Mouse (Mus musculus) kidney, embryonic 15.5 days (tissue): ENCODE measurements around the gene Gm10153. TPM values are rescaled to one million over a fixed set of nuclear protein-coding genes. Genes with fewer than 3 reads are reported as not detected.
"Not testable (repeated sequence)": the region's sequence is repeated elsewhere in the genome, so short reads cannot be mapped to it uniquely, and the experiment has no call there.

ENCODE experiments used
- ATAC-seq: fragments of 200-750 bp; cut with Nextera tagmentation; replicated peaks from 2 replicates; pipeline ENCODE4 v1.8.0; 2017; ENCODE audit warnings: moderate TSS enrichment; ENCODE audit not compliant: low FRiP score
- H3K27ac ChIP-seq: fragments of 300-500 bp; sonication (generic); 2 replicates; pipeline ENCODE4 v1.5.1; 2015; ENCODE audit warnings: mild to moderate bottlenecking, inconsistent platforms
- H3K27me3 ChIP-seq: fragments of 300-500 bp; sonication (generic); 2 replicates; pipeline ENCODE4 v1.6.1; 2015; ENCODE audit warnings: inconsistent platforms
- H3K36me3 ChIP-seq: fragments of 300-500 bp; sonication (generic); 2 replicates; pipeline ENCODE4 v1.6.1; 2015; ENCODE audit warnings: inconsistent platforms
- H3K4me1 ChIP-seq: fragments of 300-500 bp; sonication (generic); 2 replicates; pipeline ENCODE4 v1.6.1; 2015; ENCODE audit warnings: inconsistent platforms
- H3K4me2 ChIP-seq: fragments of 300-500 bp; sonication (generic); 2 replicates; pipeline ENCODE4 v1.6.1; 2015; ENCODE audit warnings: moderate library complexity, mild to moderate bottlenecking, inconsistent platforms
- H3K4me3 ChIP-seq: fragments of 300-500 bp; sonication (generic); replicated peaks from 2 replicates; pipeline ENCODE4 v1.5.1; 2015; ENCODE audit warnings: mild to moderate bottlenecking, inconsistent platforms
- H3K9ac ChIP-seq: fragments of 300-500 bp; sonication (generic); 2 replicates; pipeline ENCODE4 v1.6.1; 2015; ENCODE audit warnings: mild to moderate bottlenecking, inconsistent platforms
- H3K9me3 ChIP-seq: fragments of 300-500 bp; sonication (generic); replicated peaks from 2 replicates; pipeline ENCODE4 v1.6.1; 2016; ENCODE audit warnings: inconsistent platforms
- WGBS: fragments of 180-500 bp; shearing (Covaris S2); methylation state at CpG from one replicate; pipeline ENCODE4 v1.1.7; 2015; ENCODE audit warnings: mixed read lengths; 5-methylcytosine and 5-hydroxymethylcytosine counted together
- polyA plus RNA-seq: library from polyadenylated mRNA; unstranded; fragments of >200 nt; fragmentation: Nextera tagmentation; extraction: Ambion mirVana; gene quantifications from 2 replicates; pipeline ENCODE4 v1.2.1, GENCODE M21; 2015

Gm10153 gene
- polyA plus RNA-seq: not detected in 2 replicates

DNA sequence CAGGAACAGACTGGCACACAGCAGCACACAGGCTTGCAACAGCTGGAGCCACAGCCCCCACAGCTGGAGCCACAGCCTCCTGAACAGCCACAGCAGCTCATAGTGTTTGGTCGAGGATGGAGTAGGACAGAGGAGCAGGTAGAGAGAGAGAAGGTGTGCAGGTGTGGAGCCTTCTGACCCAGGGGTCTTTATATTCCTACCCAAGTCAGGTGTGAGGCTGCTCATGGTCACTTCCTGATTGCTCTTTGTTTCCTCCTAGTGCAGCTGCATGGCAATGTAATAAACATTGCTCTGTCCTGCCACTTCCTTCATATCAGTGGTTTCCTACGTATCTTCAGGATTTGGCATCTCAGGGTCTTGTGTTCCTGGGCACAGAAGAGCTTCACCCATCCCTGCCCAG is at the start of gene Gm10153:
TSS of gene Gm10153 (minus strand) at position 101 of the 400 bp plus-strand sequence.
- no peak within 1 kb of the TSS for H3K27ac ChIP-seq

DNA sequence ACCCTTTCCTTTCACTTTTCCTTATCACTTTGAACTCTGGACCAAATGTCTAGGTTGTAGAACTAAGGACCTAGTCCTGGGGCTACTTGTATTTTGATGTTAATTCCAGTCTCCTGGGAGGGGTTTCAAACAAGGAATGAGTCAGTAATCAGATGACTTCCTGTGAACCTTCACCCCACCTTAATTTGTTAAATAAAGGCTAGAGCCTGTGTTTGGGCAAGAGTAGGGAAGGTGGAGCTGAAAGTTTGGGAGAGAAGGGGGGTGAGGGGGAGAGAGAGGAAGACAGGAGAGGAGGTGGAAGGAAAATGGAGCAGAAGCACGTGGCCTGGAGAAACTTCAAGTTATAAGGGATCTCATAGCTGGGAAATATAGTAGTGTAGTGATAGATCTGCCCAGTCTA is 41.4 kb upstream of the Gm10153 start:
- Histone ChIP-seq H3K9me3 (peaks cover 6% of the 10 kb centered on the region; the same call in 1 of the 2 replicates), H3K36me3 (no peaks in the 10 kb centered on the region), H3K27ac (no peak overlapping the region), H3K9ac (no peak overlapping the region), H3K27me3 (no peaks in the 10 kb centered on the region), H3K4me3 (no peak overlapping the region), H3K4me1 (no peaks in the 10 kb centered on the region), H3K4me2 (no peak overlapping the region)
- no peak for ATAC-seq
- 19% methylated on average over 1 of the region's 1 CpGs for WGBS

More for the DNA sequence above, at the start of gene Gm10153:
- H3K9ac ChIP-seq: no peak within 1 kb of the TSS
- no peak for ATAC-seq
- H3K4me1 ChIP-seq: no peaks in the 10 kb centered on the region
- H3K9me3 ChIP-seq: no peaks in the 10 kb centered on the region
- WGBS: 44% methylated on average over 2 of the region's 2 CpGs
- H3K4me3 ChIP-seq: no peak within 1 kb of the TSS
- no peak within 1 kb of the TSS for H3K4me2 ChIP-seq
- H3K27me3 ChIP-seq: 0 out of 2 replicates have a peak, but pooled peaks cover 3% of the 10 kb centered on the region
- H3K36me3 ChIP-seq: no peaks in the 10 kb centered on the region

DNA sequence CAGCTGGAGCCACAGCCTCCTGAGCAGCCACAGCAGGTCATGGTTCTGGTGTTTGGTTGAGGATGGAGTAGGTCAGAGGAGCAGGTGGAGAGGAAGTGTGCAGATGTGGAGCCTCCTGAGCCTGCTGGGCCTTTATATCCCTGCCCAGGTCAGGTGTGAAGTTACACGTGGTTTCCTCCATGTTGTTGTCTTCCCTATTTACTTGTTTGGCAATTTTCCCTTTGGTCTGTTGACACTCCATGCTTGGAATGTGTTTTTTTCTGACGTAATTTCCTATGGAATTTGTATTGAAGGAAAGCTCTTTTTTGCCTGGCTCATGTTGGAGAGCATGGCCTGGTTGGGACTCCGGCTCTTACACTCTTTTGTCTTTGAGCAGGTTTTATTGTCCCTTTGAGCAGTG is 39.7 kb upstream of the Gm10153 start, which contains the start of gene Krtap5-5:
TSS of gene Krtap5-5 (minus strand) at position 101 of the 400 bp plus-strand sequence.
- 40% methylated on average over 3 of the region's 3 CpGs for WGBS

DNA sequence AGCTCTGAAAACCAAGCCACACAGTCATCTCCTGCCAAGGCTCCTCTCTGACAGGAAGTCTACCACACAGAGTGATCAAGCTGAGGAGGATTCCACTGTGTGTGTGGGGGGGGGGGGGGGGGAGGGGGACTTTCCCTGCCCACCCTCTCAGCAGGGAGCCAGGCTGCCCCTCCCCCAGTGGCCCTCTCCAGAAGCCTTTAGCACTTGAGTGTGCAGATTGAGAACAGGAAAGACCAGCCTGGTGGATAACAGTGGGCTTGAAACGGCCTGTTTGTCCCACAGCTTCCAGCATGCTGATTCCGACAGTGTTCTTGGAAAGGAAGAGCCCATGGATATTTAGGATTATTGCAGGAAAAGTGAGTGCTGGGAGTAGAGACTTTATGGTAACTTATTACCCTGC is 34.3 kb upstream of the Gm10153 start:
- Histone ChIP-seq H3K4me3 (no peak overlapping the region), H3K27me3 (no peaks in the 10 kb centered on the region), H3K4me2 (no peak overlapping the region), H3K9me3 (no peaks in the 10 kb centered on the region), H3K9ac (no peak overlapping the region), H3K4me1 (no peaks in the 10 kb centered on the region), H3K27ac (no peak overlapping the region), H3K36me3 (no peaks in the 10 kb centered on the region)
- WGBS: 30% methylated on average over 2 of the region's 2 CpGs
- no peak for ATAC-seq

More for the DNA sequence above, 39.7 kb upstream of the Gm10153 start, which contains the start of gene Krtap5-5:
- H3K27ac ChIP-seq, H3K9me3 ChIP-seq, ATAC-seq, H3K36me3 ChIP-seq, H3K9ac ChIP-seq, H3K4me3 ChIP-seq, H3K4me2 ChIP-seq, H3K4me1 ChIP-seq, H3K27me3 ChIP-seq: not testable (repeated sequence)

DNA sequence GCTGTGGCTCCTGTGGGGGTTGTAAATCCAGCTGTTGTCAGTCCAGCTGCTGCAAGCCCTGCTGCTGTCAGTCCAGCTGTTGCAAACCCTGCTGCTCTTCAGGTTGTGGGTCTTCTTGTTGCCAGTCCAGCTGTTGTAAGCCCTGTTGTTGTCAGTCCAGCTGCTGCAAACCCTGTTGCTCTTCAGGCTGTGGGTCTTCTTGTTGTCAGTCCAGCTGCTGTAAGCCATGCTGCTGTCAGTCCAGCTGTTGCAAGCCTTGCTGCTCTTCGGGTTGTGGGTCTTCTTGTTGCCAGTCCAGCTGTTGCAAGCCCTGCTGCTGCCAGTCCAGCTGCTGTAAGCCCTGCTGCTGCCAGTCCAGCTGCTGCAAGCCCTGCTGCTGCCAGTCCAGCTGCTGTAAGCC is 21.9 kb upstream of the Gm10153 start:
- not testable (repeated sequence) for H3K27ac ChIP-seq, ATAC-seq, H3K4me1 ChIP-seq, H3K4me3 ChIP-seq, H3K4me2 ChIP-seq, H3K9ac ChIP-seq, H3K9me3 ChIP-seq, H3K27me3 ChIP-seq, H3K36me3 ChIP-seq
- WGBS: 74% methylated on average over 1 of the region's 1 CpGs

DNA sequence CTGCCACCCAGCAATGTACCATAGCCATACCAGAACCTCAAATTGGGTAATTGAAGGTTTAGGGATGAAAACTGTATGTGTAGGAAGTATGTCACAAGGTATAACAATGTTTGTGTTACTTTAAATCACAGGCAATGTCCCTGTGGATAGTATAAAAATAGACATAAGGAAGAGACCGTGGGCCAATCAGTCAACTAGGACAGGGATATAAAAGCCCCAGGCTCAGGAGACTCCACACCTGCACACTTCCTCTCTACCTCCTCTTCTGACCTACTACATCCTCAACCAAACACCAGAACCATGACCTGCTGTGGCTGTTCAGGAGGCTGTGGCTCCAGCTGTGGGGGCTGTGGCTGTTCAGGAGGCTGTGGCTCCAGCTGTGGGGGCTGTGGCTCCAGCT is 21.4 kb upstream of the Gm10153 start, which contains the start of gene Gm7579:
TSS of gene Gm7579 (plus strand) at position 301 of the 400 bp plus-strand sequence.
- Histone ChIP-seq H3K4me2 (no peak within 1 kb of the TSS), H3K4me3 (no peak within 1 kb of the TSS), H3K36me3 (no peaks in the 10 kb centered on the region), H3K27me3 (no peaks in the 10 kb centered on the region), H3K4me1 (no peaks in the 10 kb centered on the region), H3K27ac (no peak within 1 kb of the TSS), H3K9ac (no peak within 1 kb of the TSS), H3K9me3 (no peaks in the 10 kb centered on the region)
- WGBS: 45% methylated on average over 1 of the region's 1 CpGs
- ATAC-seq: no peak

DNA sequence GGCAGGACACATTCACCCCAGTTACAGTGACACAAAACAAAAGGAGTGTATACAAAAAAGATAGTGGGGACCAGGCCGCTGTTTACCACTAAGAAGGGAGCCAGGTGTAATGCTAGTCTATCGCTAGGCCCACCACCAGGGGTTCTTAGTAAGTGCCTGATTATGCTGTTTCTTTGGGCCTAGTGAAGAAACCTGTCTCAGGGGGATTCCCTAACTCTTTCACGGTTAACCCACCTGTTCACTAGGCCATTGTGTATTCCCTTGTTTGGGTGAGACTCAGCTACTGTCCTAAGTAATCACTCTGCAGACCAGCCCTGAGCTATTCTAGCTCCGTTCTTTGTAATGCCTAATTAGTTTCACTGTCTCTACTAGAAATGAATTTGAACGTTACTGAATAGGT is 16.7 kb upstream of the Gm10153 start:
- H3K9me3 ChIP-seq, H3K9ac ChIP-seq, ATAC-seq, H3K4me3 ChIP-seq, H3K4me1 ChIP-seq, H3K27me3 ChIP-seq, H3K27ac ChIP-seq, H3K36me3 ChIP-seq, H3K4me2 ChIP-seq: not testable (repeated sequence)
- WGBS: 86% methylated on average over 5 of the region's 5 CpGs

DNA sequence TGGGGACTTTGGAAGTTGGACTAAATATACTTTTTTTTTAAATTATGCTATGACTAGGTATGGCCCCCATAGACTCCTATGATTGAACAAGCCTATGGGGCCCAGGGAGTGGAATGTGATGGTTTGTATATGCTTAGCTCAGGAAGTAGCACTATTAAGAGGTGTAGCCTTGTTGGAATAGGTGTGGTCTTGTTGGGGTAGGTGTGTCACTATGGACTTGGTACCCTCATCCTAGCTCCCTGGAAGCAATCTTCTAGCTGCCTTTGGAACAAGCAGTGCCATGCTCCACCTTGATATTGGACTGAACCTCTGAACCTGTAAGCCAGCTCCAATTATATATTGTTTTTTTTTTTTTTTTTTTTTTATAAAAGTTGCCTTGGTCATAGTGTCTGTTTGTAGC is 15.3 kb upstream of the Gm10153 start:
- no peak overlapping the region for H3K4me3 ChIP-seq
- no peak overlapping the region for H3K4me2 ChIP-seq
- H3K36me3 ChIP-seq: no peaks in the 10 kb centered on the region
- H3K27ac ChIP-seq: no peak overlapping the region
- H3K27me3 ChIP-seq: no peaks in the 10 kb centered on the region
- ATAC-seq: no peak
- no peaks in the 10 kb centered on the region for H3K9me3 ChIP-seq
- H3K9ac ChIP-seq: no peak overlapping the region
- no peaks in the 10 kb centered on the region for H3K4me1 ChIP-seq

DNA sequence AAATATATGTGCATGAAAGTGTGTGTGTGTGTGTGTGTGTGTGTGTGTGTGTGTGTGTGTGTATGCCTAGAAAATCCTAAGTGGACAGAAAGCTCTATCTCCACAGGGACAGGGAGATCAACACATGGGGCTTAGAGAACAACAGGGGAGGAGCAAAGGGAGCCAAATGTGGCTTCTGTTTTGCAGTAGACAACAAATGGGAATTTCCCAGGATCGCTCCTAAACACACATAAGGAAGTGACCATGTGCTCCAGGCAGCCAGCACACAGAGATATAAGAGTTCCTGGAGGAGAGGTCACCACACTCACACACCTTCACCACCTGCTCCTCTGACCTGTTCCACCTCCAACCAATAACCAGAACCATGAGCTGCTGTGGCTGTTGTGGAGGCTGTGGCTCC is 10.9 kb upstream of the Gm10153 start, which contains the start of gene Krtap5-3:
TSS of gene Krtap5-3 (plus strand) at position 301 of the 400 bp plus-strand sequence.
- no peak within 1 kb of the TSS for H3K27ac ChIP-seq
- no peaks in the 10 kb centered on the region for H3K9me3 ChIP-seq
- H3K4me2 ChIP-seq: no peak within 1 kb of the TSS
- no peak for ATAC-seq
- H3K4me1 ChIP-seq: no peaks in the 10 kb centered on the region
- no peak within 1 kb of the TSS for H3K9ac ChIP-seq
- WGBS: 10% methylated on average over 1 of the region's 1 CpGs
- H3K4me3 ChIP-seq: no peak within 1 kb of the TSS
- H3K36me3 ChIP-seq: no peaks in the 10 kb centered on the region
- H3K27me3 ChIP-seq: no peaks in the 10 kb centered on the region

DNA sequence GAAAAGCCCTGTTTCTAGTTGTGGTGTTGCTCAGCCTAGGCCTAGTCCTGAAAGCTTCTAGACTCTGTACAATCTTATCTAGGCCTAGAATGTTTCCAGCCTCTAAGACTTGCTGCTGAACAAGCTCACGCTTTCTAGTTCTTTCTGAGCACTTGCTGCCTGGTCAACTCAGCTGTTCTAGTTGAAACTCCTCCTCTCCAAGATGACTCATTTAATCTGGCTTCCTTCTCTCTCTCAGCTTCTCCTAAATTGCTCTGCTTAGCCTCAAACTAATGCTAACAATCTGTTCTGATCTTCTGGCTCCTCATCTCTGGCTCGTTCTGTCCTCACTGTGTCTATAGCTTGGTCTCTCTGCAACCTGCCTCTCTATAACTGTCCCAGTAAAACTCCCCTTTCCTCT is 8.6 kb upstream of the Gm10153 start:
- no peak overlapping the region for H3K27ac ChIP-seq
- H3K4me3 ChIP-seq: no peak overlapping the region
- ATAC-seq: no peak
- no peaks in the 10 kb centered on the region for H3K9me3 ChIP-seq
- H3K4me1 ChIP-seq: no peaks in the 10 kb centered on the region
- no peak overlapping the region for H3K9ac ChIP-seq
- no peaks in the 10 kb centered on the region for H3K27me3 ChIP-seq
- 80% methylated on average over 2 of the region's 2 CpGs for WGBS
- H3K36me3 ChIP-seq: no peaks in the 10 kb centered on the region
- H3K4me2 ChIP-seq: no peak overlapping the region

DNA sequence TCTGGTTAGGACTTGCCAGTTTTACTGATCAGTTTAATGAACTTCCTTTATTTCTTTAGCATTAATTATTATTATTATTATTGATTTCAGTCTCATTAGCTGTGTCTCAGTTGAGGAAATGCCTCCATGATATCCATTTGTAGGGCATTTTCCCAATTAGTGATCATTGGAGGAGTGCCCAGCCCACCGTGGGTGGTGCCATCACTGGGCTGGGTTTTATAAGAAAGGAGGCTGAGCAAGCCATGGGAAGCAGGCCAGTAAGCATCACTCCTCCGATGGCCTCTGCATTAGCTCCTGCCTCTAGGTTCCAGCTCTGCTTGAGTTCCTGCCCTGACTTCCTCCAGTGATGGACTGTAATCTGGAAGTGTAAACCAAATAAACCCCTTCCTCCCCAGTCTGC is 2.0 kb downstream of the Gm10153 start:
- no peak for ATAC-seq
- Histone ChIP-seq H3K27ac (no peak overlapping the region), H3K27me3 (0 out of 2 replicates have a peak, but pooled peaks cover 3% of the 10 kb centered on the region), H3K36me3 (no peaks in the 10 kb centered on the region), H3K4me3 (no peak overlapping the region), H3K9me3 (no peaks in the 10 kb centered on the region), H3K4me1 (no peaks in the 10 kb centered on the region), H3K4me2 (no peak overlapping the region), H3K9ac (no peak overlapping the region)
- WGBS: 67% methylated on average over 2 of the region's 2 CpGs

DNA sequence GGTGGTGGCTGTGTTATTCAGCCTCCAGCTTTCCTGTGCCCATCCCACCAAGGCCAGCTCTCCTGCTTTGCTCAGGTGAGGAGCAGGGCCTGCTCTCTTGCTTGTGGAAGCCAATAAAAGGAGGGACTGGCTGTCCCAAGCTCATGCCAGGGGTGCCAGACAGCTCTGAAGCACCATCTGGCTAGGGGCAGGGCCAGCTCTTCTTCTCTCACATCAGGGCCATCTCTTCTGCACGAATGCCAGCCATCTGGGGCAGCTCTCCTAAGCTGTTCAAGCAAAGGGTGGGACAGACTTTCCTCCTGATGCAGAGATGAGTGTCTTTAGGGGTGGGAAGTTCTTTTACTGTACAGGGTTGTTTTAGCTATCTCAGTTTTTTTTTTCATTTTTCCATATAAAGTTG is 9.2 kb downstream of the Gm10153 start:
- H3K4me3 ChIP-seq: no peak overlapping the region
- WGBS: 61% methylated on average over 1 of the region's 1 CpGs
- no peak overlapping the region for H3K27ac ChIP-seq
- H3K4me1 ChIP-seq: no peaks in the 10 kb centered on the region
- H3K36me3 ChIP-seq: no peaks in the 10 kb centered on the region
- H3K9ac ChIP-seq: no peak overlapping the region
- H3K27me3 ChIP-seq: no peaks in the 10 kb centered on the region
- no peaks in the 10 kb centered on the region for H3K9me3 ChIP-seq
- ATAC-seq: no peak
- no peak overlapping the region for H3K4me2 ChIP-seq

DNA sequence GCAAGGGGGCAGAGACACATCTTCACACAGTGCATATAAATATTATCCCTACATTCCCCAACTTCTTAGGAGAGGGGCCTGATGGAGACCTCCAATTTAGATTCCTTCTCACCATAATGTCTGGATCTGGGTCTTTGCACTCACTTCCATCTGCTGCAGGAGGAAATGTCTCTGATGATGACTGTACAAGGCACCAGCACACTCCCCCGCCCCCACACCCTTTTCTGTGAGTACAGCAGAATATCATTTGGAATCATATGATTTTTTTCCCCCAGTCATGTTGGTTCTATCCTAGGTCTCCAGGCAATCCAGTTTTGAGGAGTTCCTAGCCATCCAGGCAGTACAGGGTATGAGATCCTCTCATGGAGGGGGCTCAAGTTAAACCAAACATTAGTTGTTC is 11.5 kb downstream of the Gm10153 start:
- no peaks in the 10 kb centered on the region for H3K27me3 ChIP-seq

More for the DNA sequence above, 11.5 kb downstream of the Gm10153 start:
- no peak for ATAC-seq
- H3K27ac ChIP-seq: no peak overlapping the region
- no peaks in the 10 kb centered on the region for H3K9me3 ChIP-seq
- H3K4me3 ChIP-seq: no peak overlapping the region
- no peak overlapping the region for H3K9ac ChIP-seq
- no peaks in the 10 kb centered on the region for H3K36me3 ChIP-seq
- WGBS: 83% methylated on average over 1 of the region's 1 CpGs
- H3K4me2 ChIP-seq: no peak overlapping the region
- H3K4me1 ChIP-seq: no peaks in the 10 kb centered on the region
